Mouse (Mus musculus) right cerebral cortex, postnatal 14 days (tissue): Measurements from ENCODE around the gene Phlda2.
A peak's percentile ranks its signal among the peaks of the same experiment; 100 is the strongest.

Experiments used
- DNase-seq: peaks from one replicate; pipeline ENCODE4 v3.0.0; 2022

Gene Phlda2

GRCm38 (mm10) chr7:143461920-143462319 lies 41.0 kb downstream of the Phlda2 start:
- no peak for DNase-seq

- DNase-seq: no peak
Measured at GRCm38 (mm10) chr7:143461294-143461870, 41.6 kb downstream of the Phlda2 start.

GRCm38 (mm10) chr7:143460874-143461273 lies 42.1 kb downstream of the Phlda2 start, which contains the start of gene Cdkn1c:
TSS of gene Cdkn1c (minus strand) at chr7:143461050.
- DNase-seq: peak; percentile 86

GRCm38 (mm10) chr7:143460217-143460834 lies 42.6 kb downstream of the Phlda2 start:
- no peak for DNase-seq

- DNase-seq: peak; percentile 21
Measured at GRCm38 (mm10) chr7:143459332-143460211, 43.4 kb downstream of the Phlda2 start.

GRCm38 (mm10) chr7:143458963-143459331 lies 44.0 kb downstream of the Phlda2 start:
- no peak for DNase-seq
